9 mouse cellular contexts compared by ENCODE assay signal in the genomic region with DNA sequence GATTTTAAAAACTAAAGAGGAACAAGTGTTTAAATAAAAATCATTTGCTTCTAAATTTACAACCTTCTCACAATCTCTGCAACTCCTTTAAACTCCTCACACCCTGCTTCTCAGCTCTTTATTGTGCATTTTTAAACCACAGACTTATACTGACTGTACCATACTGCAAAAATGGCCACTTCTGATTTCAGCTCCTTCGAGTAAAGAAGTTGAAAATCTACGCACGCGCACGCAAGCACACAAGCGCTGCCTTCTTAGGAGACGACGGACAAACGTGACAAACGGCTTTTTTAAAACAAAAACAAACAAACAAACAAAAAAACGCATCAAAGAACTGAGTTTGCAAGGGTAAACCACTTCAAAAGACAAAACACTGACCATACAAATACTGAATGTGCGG. TPM values are rescaled to one million over a fixed set of nuclear protein-coding genes. Genes with fewer than 3 reads are reported as not detected.
DNase-seq lines count a peak whose midpoint lies in the region; ATAC-seq lines count a peak whose summit lies in the region.
"Had no signal": no experiment of that assay in that cellular context is flagged by ENCODE, and none has a peak within 500 bp of the region (broad histone marks: within the 10 kb centered on the region; RNA-seq: fewer than 3 reads in every experiment).

No protein-coding gene starts in this region.

- H3K4me3 ChIP-seq in heart, embryonic 16.5 days (ENCODE audit: low read length), result peak overlapping the region; percentile 45
- peak overlapping the region; percentile 41 for H3K4me3 ChIP-seq in forebrain, embryonic 12.5 days (replicated peaks)
- no peak overlapping the region; the same call in 1 of the 2 replicates for H3K4me3 ChIP-seq in limb, embryonic 11.5 days (ENCODE audit: low read depth, low read length)

- H3K4me1 ChIP-seq in heart, embryonic 16.5 days (ENCODE audit: control insufficient read depth, insufficient read depth, low read length), result no peaks in the 10 kb centered on the region
- H3K4me1 ChIP-seq in forebrain, embryonic 12.5 days, result no peaks in the 10 kb centered on the region
- no peaks in the 10 kb centered on the region for H3K4me1 ChIP-seq in limb, embryonic 11.5 days (ENCODE audit: control insufficient read depth, insufficient read depth, low read length)

- no peaks in the 10 kb centered on the region for H3K9me3 ChIP-seq in heart, embryonic 16.5 days (replicated peaks; ENCODE audit: control insufficient read depth, low read length)
- H3K9me3 ChIP-seq in forebrain, embryonic 12.5 days, result no peaks in the 10 kb centered on the region
- no peaks in the 10 kb centered on the region for H3K9me3 ChIP-seq in limb, embryonic 11.5 days (ENCODE audit: control insufficient read depth, low read length)

- WGBS in heart, embryonic 16.5 days, result 25% methylated on average over 12 of the region's 12 CpGs
- WGBS in forebrain, embryonic 12.5 days, result 18% methylated on average over 12 of the region's 12 CpGs
- 26% methylated on average over 12 of the region's 12 CpGs for WGBS in limb, embryonic 11.5 days

- no peaks in the 10 kb centered on the region for H3K27me3 ChIP-seq in heart, embryonic 16.5 days (ENCODE audit: control insufficient read depth, insufficient read depth, low read length)
- H3K27me3 ChIP-seq in forebrain, embryonic 12.5 days, result no peaks in the 10 kb centered on the region
- no peaks in the 10 kb centered on the region for H3K27me3 ChIP-seq in limb, embryonic 11.5 days (ENCODE audit: control insufficient read depth, insufficient read depth, low read length)

- H3K4me2 ChIP-seq in heart, embryonic 16.5 days (ENCODE audit: low read depth, low read length), result peak overlapping the region; percentile 60
- peak overlapping the region; percentile 54 for H3K4me2 ChIP-seq in forebrain, embryonic 12.5 days
- peak overlapping the region; percentile 53 for H3K4me2 ChIP-seq in limb, embryonic 11.5 days (ENCODE audit: low read depth, severe bottlenecking)

- ATAC-seq in heart, embryonic 16.5 days (replicated peaks; ENCODE audit: extremely low read depth, insufficient read depth, low FRiP score), result no peak
- ATAC-seq in forebrain, embryonic 12.5 days (ENCODE audit: low FRiP score), result peak; percentile 66; the same call in 1 of the 2 replicates
- ATAC-seq in limb, embryonic 11.5 days (ENCODE audit: insufficient number of reproducible peaks, low FRiP score, low TSS enrichment, low read depth), result no peak

- no peak for DNase-seq in heart, postnatal 4 days
- DNase-seq in brain, adult 2 months (ENCODE audit: low read depth, low spot score), result peak; percentile 72
- DNase-seq in limb, embryonic 11.5 days (ENCODE audit: low spot score), result no peak
- no peak for DNase-seq in gastrocnemius, postnatal 25 days
- DNase-seq in urinary bladder, postnatal 36 days (ENCODE audit: low spot score in 2 of 2), result no peak
- DNase-seq in adrenal gland, adult 8-10 months, result no peak

- H3K27ac ChIP-seq in heart, embryonic 16.5 days (ENCODE audit: low read length), result no peak overlapping the region
- H3K27ac ChIP-seq in forebrain, embryonic 12.5 days, result peak overlapping the region; percentile 74; the same call in 1 of the 2 replicates
- no peak overlapping the region for H3K27ac ChIP-seq in limb, embryonic 11.5 days (replicated peaks; ENCODE audit: low read depth, low read length)

- no peaks in the 10 kb centered on the region for H3K36me3 ChIP-seq in heart, embryonic 16.5 days (ENCODE audit: control insufficient read depth, insufficient read depth)
- H3K36me3 ChIP-seq in forebrain, embryonic 12.5 days (replicated peaks), result no peaks in the 10 kb centered on the region
- H3K36me3 ChIP-seq in limb, embryonic 11.5 days (ENCODE audit: control insufficient read depth, insufficient read depth, low read length), result no peaks in the 10 kb centered on the region

- H3K9ac ChIP-seq in heart, embryonic 16.5 days (ENCODE audit: low read length), result no peak overlapping the region
- peak overlapping the region; percentile 54 for H3K9ac ChIP-seq in forebrain, embryonic 12.5 days
- no peak overlapping the region for H3K9ac ChIP-seq in limb, embryonic 11.5 days (ENCODE audit: low read length)

RNA-seq across cellular contexts. Expression of gene AU022751, which starts 8.3 kb away (rescaled TPM):
- polyA plus RNA-seq in heart, embryonic 16.5 days (2015; fragmentation: Nextera tagmentation; extraction: Ambion mirVana), result 0.08 TPM in 1 of 2 replicates, not detected in the other
- total RNA-seq in heart, postnatal 4 days (2021), result not detected
- polyA plus RNA-seq in forebrain, embryonic 12.5 days (2016; fragmentation: Nextera tagmentation; extraction: Ambion mirVana), result not detected in 2 replicates
- polyA plus RNA-seq in limb, embryonic 11.5 days (2014; fragmentation: Nextera tagmentation; extraction: Ambion mirVana), result 0.09 TPM in 1 of 2 replicates, not detected in the other
- not detected for total RNA-seq in gastrocnemius, postnatal 25 days (2021)
- under 1 TPM in 2 of 4 experiments, not detected in 2; 0.46 to 0.52 TPM for total RNA-seq in adrenal gland, adult 8-10 months (2022)
- total RNA-seq: megakaryocyte, adult 5-6 weeks had no signal

RNA-seq across cellular contexts. Expression of gene Nudt11, which starts 44.3 kb away (rescaled TPM):
- polyA plus RNA-seq in heart, embryonic 16.5 days (2015; fragmentation: Nextera tagmentation; extraction: Ambion mirVana), result 1.8 and 2.7 TPM in 2 replicates
- total RNA-seq in heart, postnatal 4 days (2021), result 1 to 10 TPM; 2.4 to 2.7 TPM
- polyA plus RNA-seq in forebrain, embryonic 12.5 days (2016; fragmentation: Nextera tagmentation; extraction: Ambion mirVana), result 12.7 and 12.9 TPM in 2 replicates
- polyA plus RNA-seq in limb, embryonic 11.5 days (2014; fragmentation: Nextera tagmentation; extraction: Ambion mirVana), result 9.0 and 9.1 TPM in 2 replicates
- 1 to 10 TPM in 1 of 2 experiments, under 1 TPM in 1; 0.64 to 1.1 TPM for total RNA-seq in gastrocnemius, postnatal 25 days (2021)
- 10 to 100 TPM in 2 of 4 experiments, 1 to 10 TPM in 2; 5.0 to 21.3 (median 12.2) TPM for total RNA-seq in adrenal gland, adult 8-10 months (2022)
- total RNA-seq: megakaryocyte, adult 5-6 weeks had no signal
